Mouse (Mus musculus) embryonic facial prominence, embryonic 14.5 days (tissue): ENCODE data around the gene Mdc1. TPM values are rescaled to one million over a fixed set of nuclear protein-coding genes. Genes with fewer than 3 reads are reported as not detected.
A peak's percentile ranks its signal among the peaks of the same experiment; 100 is the strongest.

Experiments used
- ATAC-seq: fragments of 200-750 bp; cut with Nextera tagmentation; 2 replicates; pipeline ENCODE4 v1.8.0; 2017; ENCODE audit warnings: low read depth, moderate number of reproducible peaks, moderate TSS enrichment
- DNase-seq: peaks from one replicate; pipeline ENCODE4 v3.0.0-alpha.2; 2015; ENCODE audit warnings: low spot score
- H3K27ac ChIP-seq: fragments of 300-500 bp; sonication (generic); replicated peaks from 2 replicates; pipeline ENCODE4 v1.5.1; 2014; ENCODE audit warnings: low read depth, mild to moderate bottlenecking, low read length, moderate library complexity
- H3K27me3 ChIP-seq: fragments of 300-500 bp; sonication (generic); replicated peaks from 2 replicates; pipeline ENCODE4 v1.6.1; 2014; ENCODE audit warnings: low read length; ENCODE audit not compliant: control insufficient read depth, insufficient read depth
- H3K36me3 ChIP-seq: fragments of 300-500 bp; sonication (generic); 2 replicates; pipeline ENCODE4 v1.6.1; 2014; ENCODE audit warnings: low read length, mixed read lengths; ENCODE audit not compliant: control insufficient read depth, insufficient read depth
- H3K4me1 ChIP-seq: fragments of 300-500 bp; sonication (generic); 2 replicates; pipeline ENCODE4 v1.6.1; 2014; ENCODE audit warnings: antibody characterized with exemption, low read length; ENCODE audit not compliant: control insufficient read depth, insufficient read depth
- H3K4me2 ChIP-seq: fragments of 300-500 bp; sonication (generic); 2 replicates; pipeline ENCODE4 v1.6.1; 2014; ENCODE audit warnings: low read depth, mild to moderate bottlenecking, low read length, moderate library complexity, mixed read lengths
- H3K4me3 ChIP-seq: fragments of 300-500 bp; sonication (generic); 2 replicates; pipeline ENCODE4 v1.5.1; 2014; ENCODE audit warnings: low read depth, mild to moderate bottlenecking, low read length
- H3K9ac ChIP-seq: fragments of 300-500 bp; sonication (generic); 2 replicates; pipeline ENCODE4 v1.6.1; 2014; ENCODE audit warnings: low read depth, mild to moderate bottlenecking, low read length, moderate library complexity, mixed read lengths
- H3K9me3 ChIP-seq: fragments of 300-500 bp; sonication (generic); 2 replicates; pipeline ENCODE4 v1.6.1; 2016; ENCODE audit warnings: low read length; ENCODE audit not compliant: control insufficient read depth
- WGBS: fragments of 180-500 bp; shearing (Covaris S2); extraction: QIAGEN DNeasy Blood & Tissue Kit; methylation state at CpG from one replicate; pipeline ENCODE4 v1.1.7; 2014; 5-methylcytosine and 5-hydroxymethylcytosine counted together
- polyA plus RNA-seq: library from polyadenylated mRNA; unstranded; fragments of >200 nt; fragmentation: Nextera tagmentation; extraction: Ambion mirVana; gene quantifications from 2 replicates; pipeline ENCODE4 v1.2.1, GENCODE M21; 2014

Gene Mdc1
- polyA plus RNA-seq, 1 experiment from 2014 or later = 10.2 TPM

GRCm38 (mm10) chr17:35843514-35843913 is 2.2 kb downstream of the Mdc1 start:
- DNase-seq = no peak
- WGBS = 96% methylated on average over 3 of the region's 3 CpGs
- peaks cover 41% of the 10 kb centered on the region for H3K36me3 ChIP-seq
- H3K27me3 ChIP-seq = no peaks in the 10 kb centered on the region
- no peak overlapping the region for H3K27ac ChIP-seq
- H3K4me3 ChIP-seq = no peak overlapping the region
- peaks cover 14% of the 10 kb centered on the region for H3K4me1 ChIP-seq
- H3K4me2 ChIP-seq = no peak overlapping the region
- no peaks in the 10 kb centered on the region for H3K9me3 ChIP-seq
- H3K9ac ChIP-seq = no peak overlapping the region
- ATAC-seq = no peak

- no peaks in the 10 kb centered on the region for H3K27me3 ChIP-seq
- ATAC-seq (peak; percentile 49), DNase-seq (no peak)
- no peak overlapping the region for H3K4me3 ChIP-seq
- H3K36me3 ChIP-seq = peaks cover 86% of the 10 kb centered on the region
- no peak overlapping the region for H3K27ac ChIP-seq
- 0 out of 2 replicates have a peak overlapping the region, but pooled peaks have one; percentile 8 for H3K9ac ChIP-seq
- 18% methylated on average over 1 of the region's 1 CpGs for WGBS
- H3K9me3 ChIP-seq = no peaks in the 10 kb centered on the region
- no peak overlapping the region for H3K4me2 ChIP-seq
- H3K4me1 ChIP-seq = no peaks in the 10 kb centered on the region
Observed at GRCm38 (mm10) chr17:35848112-35848511, 6.8 kb downstream of the Mdc1 start.

- Histone ChIP-seq H3K9ac (no peak overlapping the region), H3K4me3 (no peak overlapping the region), H3K27ac (no peak overlapping the region), H3K36me3 (peaks cover 91% of the 10 kb centered on the region), H3K4me2 (no peak overlapping the region), H3K9me3 (no peaks in the 10 kb centered on the region), H3K4me1 (no peaks in the 10 kb centered on the region), H3K27me3 (no peaks in the 10 kb centered on the region)
- whole genome bisulfite sequencing = 97% methylated on average over 3 of the region's 3 CpGs
- ATAC-seq (no peak), DNase-seq (no peak)
Observed at GRCm38 (mm10) chr17:35850974-35851373, 9.7 kb downstream of the Mdc1 start.

GRCm38 (mm10) chr17:35859371-35859770 is 18.1 kb downstream of the Mdc1 start:
- no peak overlapping the region for H3K9ac ChIP-seq
- peaks cover 9% of the 10 kb centered on the region; the same call in 1 of the 2 replicates for H3K4me1 ChIP-seq
- peaks cover 29% of the 10 kb centered on the region for H3K36me3 ChIP-seq
- no peaks in the 10 kb centered on the region for H3K9me3 ChIP-seq
- DNase-seq (no peak), ATAC-seq (no peak)
- WGBS = 91% methylated on average over 1 of the region's 1 CpGs
- no peak overlapping the region for H3K4me3 ChIP-seq
- no peak overlapping the region for H3K27ac ChIP-seq
- H3K4me2 ChIP-seq = no peak overlapping the region
- H3K27me3 ChIP-seq = no peaks in the 10 kb centered on the region

- Histone ChIP-seq H3K9ac (no peak overlapping the region), H3K27me3 (no peaks in the 10 kb centered on the region), H3K4me3 (no peak overlapping the region), H3K27ac (no peak overlapping the region), H3K4me2 (no peak overlapping the region), H3K36me3 (peaks cover 25% of the 10 kb centered on the region), H3K4me1 (peaks cover 13% of the 10 kb centered on the region; the same call in 1 of the 2 replicates), H3K9me3 (no peaks in the 10 kb centered on the region)
- WGBS = 65% methylated on average over 2 of the region's 2 CpGs
- DNase-seq (no peak), ATAC-seq (no peak)
Observed at GRCm38 (mm10) chr17:35859835-35860234, 18.5 kb downstream of the Mdc1 start.

GRCm38 (mm10) chr17:35860831-35861197 is 19.5 kb downstream of the Mdc1 start:
- H3K4me3 ChIP-seq = peak overlapping the region; percentile 75
- H3K4me2 ChIP-seq = peak overlapping the region; percentile 70
- H3K4me1 ChIP-seq = peaks cover 17% of the 10 kb centered on the region; the same call in 1 of the 2 replicates
- H3K9me3 ChIP-seq = no peaks in the 10 kb centered on the region
- 4% methylated on average over 12 of the region's 12 CpGs for WGBS
- peak overlapping the region; percentile 81 for H3K9ac ChIP-seq
- no peak for ATAC-seq
- peaks cover 20% of the 10 kb centered on the region for H3K36me3 ChIP-seq
- DNase-seq = no peak
- H3K27ac ChIP-seq = peak overlapping the region; percentile 93
- H3K27me3 ChIP-seq = no peaks in the 10 kb centered on the region

- Histone ChIP-seq H3K27ac (peak within 1 kb of the TSS; percentile 93), H3K4me1 (peaks cover 17% of the 10 kb centered on the region; the same call in 1 of the 2 replicates), H3K4me3 (peak within 1 kb of the TSS; percentile 75), H3K9ac (peak within 1 kb of the TSS; percentile 81), H3K36me3 (peaks cover 20% of the 10 kb centered on the region), H3K4me2 (peak within 1 kb of the TSS; percentile 70), H3K27me3 (no peaks in the 10 kb centered on the region), H3K9me3 (no peaks in the 10 kb centered on the region)
- peak; percentile 97 for DNase-seq
- WGBS = under 1% methylated on average over 44 of the region's 47 CpGs
- ATAC-seq = peak; percentile 92
Observed at GRCm38 (mm10) chr17:35861198-35861857, 20.0 kb downstream of the Mdc1 start, which contains the start of gene Nrm. Nrm (plus strand) TSS chr17:35861318.

- Histone ChIP-seq H3K4me2 (peak overlapping the region; percentile 96), H3K9ac (peak overlapping the region; percentile 70), H3K4me1 (peaks cover 40% of the 10 kb centered on the region), H3K9me3 (no peaks in the 10 kb centered on the region), H3K4me3 (peak overlapping the region; percentile 57), H3K27ac (peak overlapping the region; percentile 97), H3K36me3 (0 out of 2 replicates have a peak, but pooled peaks cover 3% of the 10 kb centered on the region), H3K27me3 (no peaks in the 10 kb centered on the region)
- no peak for DNase-seq
- ATAC-seq = no peak
- 20% methylated on average over 10 of the region's 10 CpGs for WGBS
Observed at GRCm38 (mm10) chr17:35864832-35865353, 23.6 kb downstream of the Mdc1 start.
